Mouse (Mus musculus): ENCODE data around the gene Eloa. TPM values are rescaled to one million over a fixed set of nuclear protein-coding genes. Genes with fewer than 3 reads are reported as not detected.

Eloa gene
- polyA plus RNA-seq, 1 experiment: 17.2 TPM

GRCm38 (mm10) chr4:136016059-136016602 lies 5.4 kb downstream of the Eloa start:
- no peak overlapping the region for H3ac ChIP-seq (ENCODE audit: control insufficient read depth, insufficient read length)
- H3K36me3 ChIP-seq (ENCODE audit: control insufficient read depth, insufficient read depth): peaks cover 13% of the 10 kb centered on the region
- no peaks in the 10 kb centered on the region for H3K27me3 ChIP-seq (ENCODE audit: control insufficient read depth, insufficient read depth, insufficient read length)
- no peak for TF ChIP-seq POLR2AphosphoS2 (IDR thresholded peaks at IDR 0.05; ENCODE audit: insufficient read length, low read depth)
- no peak for TF ChIP-seq TCF3 (IDR thresholded peaks at IDR 0.05; ENCODE audit: insufficient read length, low read depth)
- TF ChIP-seq MYOD1 (IDR thresholded peaks at IDR 0.05; ENCODE audit: control insufficient read depth in 1 of 3, insufficient read length in 2 of 3, low read depth in 2 of 3): no peak
- no peak for TF ChIP-seq REST (IDR thresholded peaks at IDR 0.05; ENCODE audit: insufficient read depth, insufficient read length)
- no peak for TF ChIP-seq MAX (IDR thresholded peaks at IDR 0.05; ENCODE audit: low read depth)
- no peak for TF ChIP-seq TCF12 (IDR thresholded peaks at IDR 0.05; ENCODE audit: insufficient read depth, poor library complexity, severe bottlenecking)
- TF ChIP-seq MYOG (IDR thresholded peaks at IDR 0.05; ENCODE audit: control insufficient read depth in 1 of 3, insufficient read depth in 1 of 3, insufficient read length in 2 of 3, low read depth in 2 of 3): no peak
- no peak for TF ChIP-seq CEBPB (IDR thresholded peaks at IDR 0.05; ENCODE audit: insufficient read depth, poor library complexity, severe bottlenecking)
- no peak for TF ChIP-seq E2F4 (IDR thresholded peaks at IDR 0.05; ENCODE audit: insufficient read depth)
- TF ChIP-seq USF1 (IDR thresholded peaks at IDR 0.05; ENCODE audit: low read depth): no peak
- no peak for TF ChIP-seq POLR2A (IDR thresholded peaks at IDR 0.05; ENCODE audit: insufficient read length, low read depth)
- TF ChIP-seq SRF (IDR thresholded peaks at IDR 0.05; ENCODE audit: control insufficient read depth, insufficient read length, low read depth): no peak
- no peak overlapping the region for H3K4me3 ChIP-seq
- peaks cover 64% of the 10 kb centered on the region for H3K79me2 ChIP-seq (ENCODE audit: control insufficient read depth, insufficient read depth)
- no peak overlapping the region for H3K4me2 ChIP-seq (ENCODE audit: low read depth)

- Histone ChIP-seq H3K4me2 (ENCODE audit: low read depth) (no peak overlapping the region), H3K4me3 (no peak overlapping the region), H3ac (ENCODE audit: control insufficient read depth, insufficient read length) (no peak overlapping the region), H3K36me3 (ENCODE audit: control insufficient read depth, insufficient read depth) (peaks cover 60% of the 10 kb centered on the region), H3K79me2 (ENCODE audit: control insufficient read depth, insufficient read depth) (peaks cover 10% of the 10 kb centered on the region), H3K27me3 (ENCODE audit: control insufficient read depth, insufficient read depth, insufficient read length) (no peaks in the 10 kb centered on the region)
- TF ChIP-seq USF1 (IDR thresholded peaks at IDR 0.05; ENCODE audit: low read depth) (no peak), E2F4 (IDR thresholded peaks at IDR 0.05; ENCODE audit: insufficient read depth) (no peak), SRF (IDR thresholded peaks at IDR 0.05; ENCODE audit: control insufficient read depth, insufficient read length, low read depth) (no peak), POLR2AphosphoS2 (IDR thresholded peaks at IDR 0.05; ENCODE audit: insufficient read length, low read depth) (no peak), MAX (IDR thresholded peaks at IDR 0.05; ENCODE audit: low read depth) (no peak), MYOG (IDR thresholded peaks at IDR 0.05; ENCODE audit: control insufficient read depth in 1 of 3, insufficient read depth in 1 of 3, insufficient read length in 2 of 3, low read depth in 2 of 3) (no peak), CEBPB (IDR thresholded peaks at IDR 0.05; ENCODE audit: insufficient read depth, poor library complexity, severe bottlenecking) (no peak), MYOD1 (IDR thresholded peaks at IDR 0.05; ENCODE audit: control insufficient read depth in 1 of 3, insufficient read length in 2 of 3, low read depth in 2 of 3) (no peak)
Measured at GRCm38 (mm10) chr4:136010586-136010985, 11.0 kb downstream of the Eloa start.

- TF ChIP-seq SRF (IDR thresholded peaks at IDR 0.05; ENCODE audit: control insufficient read depth, insufficient read length, low read depth) (no peak), USF1 (IDR thresholded peaks at IDR 0.05; ENCODE audit: low read depth) (no peak), TCF12 (IDR thresholded peaks at IDR 0.05; ENCODE audit: insufficient read depth, poor library complexity, severe bottlenecking) (no peak), TCF3 (IDR thresholded peaks at IDR 0.05; ENCODE audit: insufficient read length, low read depth) (no peak), MAX (IDR thresholded peaks at IDR 0.05; ENCODE audit: low read depth) (no peak), MYOD1 (IDR thresholded peaks at IDR 0.05; ENCODE audit: control insufficient read depth in 1 of 3, insufficient read length in 2 of 3, low read depth in 2 of 3) (no peak), E2F4 (IDR thresholded peaks at IDR 0.05; ENCODE audit: insufficient read depth) (no peak), POLR2AphosphoS2 (IDR thresholded peaks at IDR 0.05; ENCODE audit: insufficient read length, low read depth) (no peak), REST (IDR thresholded peaks at IDR 0.05; ENCODE audit: insufficient read depth, insufficient read length) (no peak), MYOG (IDR thresholded peaks at IDR 0.05; ENCODE audit: control insufficient read depth in 1 of 3, insufficient read depth in 1 of 3, insufficient read length in 2 of 3, low read depth in 2 of 3) (no peak), CEBPB (IDR thresholded peaks at IDR 0.05; ENCODE audit: insufficient read depth, poor library complexity, severe bottlenecking) (no peak), POLR2A (IDR thresholded peaks at IDR 0.05; ENCODE audit: insufficient read length, low read depth) (no peak)
- no peaks in the 10 kb centered on the region for H3K79me2 ChIP-seq (ENCODE audit: control insufficient read depth, insufficient read depth)
- H3K36me3 ChIP-seq (ENCODE audit: control insufficient read depth, insufficient read depth): peaks cover 75% of the 10 kb centered on the region
- no peak overlapping the region for H3K4me3 ChIP-seq
- H3K27me3 ChIP-seq (ENCODE audit: control insufficient read depth, insufficient read depth, insufficient read length): no peaks in the 10 kb centered on the region
- H3ac ChIP-seq (ENCODE audit: control insufficient read depth, insufficient read length): no peak overlapping the region
- H3K4me2 ChIP-seq (ENCODE audit: low read depth): no peak overlapping the region
Measured at GRCm38 (mm10) chr4:136008782-136009447, 12.6 kb downstream of the Eloa start.

GRCm38 (mm10) chr4:136006821-136007220 lies 14.7 kb downstream of the Eloa start:
- Histone ChIP-seq H3K27me3 (ENCODE audit: control insufficient read depth, insufficient read depth, insufficient read length) (no peaks in the 10 kb centered on the region), H3K4me2 (ENCODE audit: low read depth) (no peak overlapping the region), H3K79me2 (ENCODE audit: control insufficient read depth, insufficient read depth) (no peaks in the 10 kb centered on the region), H3K36me3 (ENCODE audit: control insufficient read depth, insufficient read depth) (peaks cover 74% of the 10 kb centered on the region), H3ac (ENCODE audit: control insufficient read depth, insufficient read length) (no peak overlapping the region), H3K4me3 (no peak overlapping the region)
- TF ChIP-seq USF1 (IDR thresholded peaks at IDR 0.05; ENCODE audit: low read depth) (no peak), MAX (IDR thresholded peaks at IDR 0.05; ENCODE audit: low read depth) (no peak), CEBPB (IDR thresholded peaks at IDR 0.05; ENCODE audit: insufficient read depth, poor library complexity, severe bottlenecking) (no peak), E2F4 (IDR thresholded peaks at IDR 0.05; ENCODE audit: insufficient read depth) (no peak), SRF (IDR thresholded peaks at IDR 0.05; ENCODE audit: control insufficient read depth, insufficient read length, low read depth) (no peak), TCF3 (IDR thresholded peaks at IDR 0.05; ENCODE audit: insufficient read length, low read depth) (no peak), MYOG (IDR thresholded peaks at IDR 0.05; ENCODE audit: control insufficient read depth in 1 of 3, insufficient read depth in 1 of 3, insufficient read length in 2 of 3, low read depth in 2 of 3) (no peak), MYOD1 (IDR thresholded peaks at IDR 0.05; ENCODE audit: control insufficient read depth in 1 of 3, insufficient read length in 2 of 3, low read depth in 2 of 3) (no peak), TCF12 (IDR thresholded peaks at IDR 0.05; ENCODE audit: insufficient read depth, poor library complexity, severe bottlenecking) (no peak), REST (IDR thresholded peaks at IDR 0.05; ENCODE audit: insufficient read depth, insufficient read length) (no peak), POLR2AphosphoS2 (IDR thresholded peaks at IDR 0.05; ENCODE audit: insufficient read length, low read depth) (no peak), POLR2A (IDR thresholded peaks at IDR 0.05; ENCODE audit: insufficient read length, low read depth) (no peak)
